Mouse (Mus musculus): ENCODE measurements at regions not wholly inside any gene's neighbourhood (a gene's known extent, or its start where the extent isn't known, plus 50 kb on each side); places are given as distances from the start of the nearest gene placed in this dataset.

- TF ChIP-seq POLR2A (IDR thresholded peaks at IDR 0.05; ENCODE audit: borderline replicate concordance, extremely low read depth, insufficient read depth, insufficient read length) = no peak
These were observed 170.5 kb upstream of the Ogfrl1 start for GRCm38 (mm10) chr1:23568106-23568505.

DNA sequence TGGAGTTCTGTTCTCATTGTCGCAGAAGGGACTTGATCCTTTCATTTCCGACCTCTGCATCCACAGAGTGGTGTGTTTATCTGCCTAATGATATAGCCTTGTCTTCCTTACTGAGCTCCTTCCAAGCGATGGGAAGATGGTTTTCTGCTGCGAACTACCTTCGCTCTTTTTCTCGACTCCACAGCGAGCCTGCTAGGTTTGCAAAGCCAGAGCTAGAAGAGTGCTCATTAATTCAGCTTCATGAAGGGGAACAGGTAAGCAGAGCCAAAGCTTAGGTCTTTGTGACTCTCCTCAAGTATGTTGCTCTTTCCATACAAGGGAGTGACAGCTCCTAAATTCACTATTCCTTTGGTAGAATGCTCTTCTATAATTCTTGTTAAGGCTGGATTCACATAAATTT, 176.9 kb upstream of the Ogfrl1 start:
- no peak overlapping the region for H3K4me3 ChIP-seq (replicated peaks; ENCODE audit: low read length)
- no peak overlapping the region for H3K27ac ChIP-seq (replicated peaks; ENCODE audit: low read depth, low read length)
- H3K4me2 ChIP-seq (replicated peaks; ENCODE audit: low read depth, low read length, severe bottlenecking) = no peak overlapping the region
- H3K36me3 ChIP-seq (ENCODE audit: control insufficient read depth, insufficient read depth, low read length) = no peaks in the 10 kb centered on the region
- no peaks in the 10 kb centered on the region for H3K27me3 ChIP-seq (ENCODE audit: control insufficient read depth, insufficient read depth, low read length)
- H3K9ac ChIP-seq (ENCODE audit: low read depth, low read length, severe bottlenecking) = no peak overlapping the region
- no peak for ATAC-seq (ENCODE audit: low FRiP score, low read depth)
- WGBS = 81% methylated on average over 7 of the region's 7 CpGs
- H3K9me3 ChIP-seq (ENCODE audit: control insufficient read depth, low read length) = no peaks in the 10 kb centered on the region
- no peak for TF ChIP-seq POLR2A (IDR thresholded peaks at IDR 0.05; ENCODE audit: borderline replicate concordance, extremely low read depth, insufficient read depth, insufficient read length)
- H3K4me1 ChIP-seq (ENCODE audit: control insufficient read depth, insufficient read depth, low read length) = no peaks in the 10 kb centered on the region
- DNase-seq (ENCODE audit: low spot score) = no peak

More at GRCm38 (mm10) chr1:23568106-23568505, 170.5 kb upstream of the Ogfrl1 start:
- Histone ChIP-seq H3K9me3 (ENCODE audit: control insufficient read depth, low read length) (no peaks in the 10 kb centered on the region), H3K4me2 (replicated peaks; ENCODE audit: low read depth, low read length, severe bottlenecking) (no peak overlapping the region), H3K9ac (ENCODE audit: low read depth, low read length, severe bottlenecking) (no peak overlapping the region), H3K27me3 (ENCODE audit: control insufficient read depth, insufficient read depth, low read length) (no peaks in the 10 kb centered on the region), H3K27ac (replicated peaks; ENCODE audit: low read depth, low read length) (no peak overlapping the region), H3K4me1 (ENCODE audit: control insufficient read depth, insufficient read depth, low read length) (no peaks in the 10 kb centered on the region), H3K36me3 (ENCODE audit: control insufficient read depth, insufficient read depth, low read length) (no peaks in the 10 kb centered on the region), H3K4me3 (replicated peaks; ENCODE audit: low read length) (no peak overlapping the region)
- ATAC-seq (ENCODE audit: low FRiP score, low read depth) (no peak), DNase-seq (ENCODE audit: low spot score) (no peak)
- 83% methylated on average over 5 of the region's 5 CpGs for WGBS

DNA sequence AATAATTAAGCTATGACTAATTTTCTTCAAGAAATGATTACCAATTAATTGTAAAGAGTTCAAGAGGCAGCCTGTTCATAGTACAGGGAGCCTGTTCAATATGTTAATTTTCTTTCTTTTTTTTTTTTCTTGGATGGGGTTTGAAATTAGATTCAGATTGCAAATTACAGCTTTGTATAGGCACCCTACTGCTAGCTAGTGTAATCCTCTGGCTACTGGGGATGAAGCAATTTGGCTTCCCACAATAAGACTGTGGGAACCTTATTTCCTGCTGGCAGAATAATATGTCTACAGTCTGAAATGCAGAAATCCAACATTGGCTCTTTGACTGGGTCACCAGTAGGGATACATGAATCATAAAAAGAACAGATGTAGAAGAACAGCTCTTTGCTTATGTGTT, 177.4 kb upstream of the Ogfrl1 start:
- Histone ChIP-seq H3K4me1 (ENCODE audit: control insufficient read depth, insufficient read depth, low read length) (no peaks in the 10 kb centered on the region), H3K9me3 (ENCODE audit: control insufficient read depth, low read length) (no peaks in the 10 kb centered on the region), H3K9ac (ENCODE audit: low read depth, low read length, severe bottlenecking) (no peak overlapping the region), H3K36me3 (ENCODE audit: control insufficient read depth, insufficient read depth, low read length) (no peaks in the 10 kb centered on the region), H3K27me3 (ENCODE audit: control insufficient read depth, insufficient read depth, low read length) (no peaks in the 10 kb centered on the region), H3K27ac (replicated peaks; ENCODE audit: low read depth, low read length) (no peak overlapping the region), H3K4me3 (replicated peaks; ENCODE audit: low read length) (no peak overlapping the region), H3K4me2 (replicated peaks; ENCODE audit: low read depth, low read length, severe bottlenecking) (no peak overlapping the region)
- TF ChIP-seq POLR2A (IDR thresholded peaks at IDR 0.05; ENCODE audit: borderline replicate concordance, extremely low read depth, insufficient read depth, insufficient read length) = no peak
- no peak for ATAC-seq (ENCODE audit: low FRiP score, low read depth)
- DNase-seq (ENCODE audit: low spot score) = no peak

DNA sequence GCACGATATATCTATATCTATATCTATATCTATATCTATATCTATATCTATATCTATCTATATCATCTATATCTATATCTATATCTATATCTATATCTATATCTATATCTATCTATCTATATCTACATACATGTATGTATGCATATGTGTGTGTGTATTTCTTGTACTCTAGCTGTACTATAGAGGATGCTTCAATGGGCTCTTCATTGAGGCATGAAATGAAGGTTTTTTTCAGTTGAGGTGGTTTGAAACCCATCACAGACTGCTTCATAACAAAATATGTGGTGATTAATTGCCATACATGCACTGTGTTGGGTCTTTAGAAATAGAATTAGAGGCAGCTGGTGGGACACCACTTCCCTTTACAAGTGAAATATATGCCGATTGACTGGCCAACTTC, 177.9 kb upstream of the Ogfrl1 start:
- WGBS = 89% methylated on average over 2 of the region's 2 CpGs
- no peak overlapping the region for H3K4me2 ChIP-seq (replicated peaks; ENCODE audit: low read depth, low read length, severe bottlenecking)
- H3K36me3 ChIP-seq (ENCODE audit: control insufficient read depth, insufficient read depth, low read length) = no peaks in the 10 kb centered on the region
- no peak overlapping the region for H3K9ac ChIP-seq (ENCODE audit: low read depth, low read length, severe bottlenecking)
- no peak for ATAC-seq (ENCODE audit: low FRiP score, low read depth)
- H3K4me1 ChIP-seq (ENCODE audit: control insufficient read depth, insufficient read depth, low read length) = no peaks in the 10 kb centered on the region
- no peaks in the 10 kb centered on the region for H3K27me3 ChIP-seq (ENCODE audit: control insufficient read depth, insufficient read depth, low read length)
- no peak for DNase-seq (ENCODE audit: low spot score)
- H3K9me3 ChIP-seq (ENCODE audit: control insufficient read depth, low read length) = no peaks in the 10 kb centered on the region
- H3K27ac ChIP-seq (replicated peaks; ENCODE audit: low read depth, low read length) = no peak overlapping the region
- no peak for TF ChIP-seq POLR2A (IDR thresholded peaks at IDR 0.05; ENCODE audit: borderline replicate concordance, extremely low read depth, insufficient read depth, insufficient read length)
- no peak overlapping the region for H3K4me3 ChIP-seq (replicated peaks; ENCODE audit: low read length)

DNA sequence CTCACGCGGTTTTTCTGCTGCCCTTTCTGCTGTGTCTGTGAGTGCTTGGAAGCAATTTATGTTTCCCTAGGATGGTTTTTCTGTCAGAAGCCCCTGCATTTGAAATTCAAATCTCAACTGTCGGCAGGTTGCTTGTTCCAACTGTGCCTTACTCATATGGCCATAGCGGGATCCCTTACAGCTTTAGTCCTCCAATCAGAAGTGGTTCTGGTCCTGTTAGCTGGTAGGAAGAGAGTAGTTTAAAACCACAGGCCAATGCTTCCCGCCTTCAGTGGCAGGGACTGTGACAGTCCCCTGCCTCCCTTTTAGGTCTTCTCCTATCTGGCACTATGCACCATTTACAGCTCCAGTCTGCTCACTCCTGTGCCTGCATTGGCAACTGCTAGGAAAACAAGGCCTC, 178.6 kb upstream of the Ogfrl1 start:
- ATAC-seq (ENCODE audit: low FRiP score, low read depth) = no peak
- H3K4me2 ChIP-seq (replicated peaks; ENCODE audit: low read depth, low read length, severe bottlenecking) = no peak overlapping the region
- no peaks in the 10 kb centered on the region for H3K36me3 ChIP-seq (ENCODE audit: control insufficient read depth, insufficient read depth, low read length)
- 66% methylated on average over 5 of the region's 5 CpGs for WGBS
- no peaks in the 10 kb centered on the region for H3K27me3 ChIP-seq (ENCODE audit: control insufficient read depth, insufficient read depth, low read length)
- no peak for DNase-seq (ENCODE audit: low spot score)
- no peak overlapping the region for H3K9ac ChIP-seq (ENCODE audit: low read depth, low read length, severe bottlenecking)
- no peak overlapping the region for H3K4me3 ChIP-seq (replicated peaks; ENCODE audit: low read length)
- no peaks in the 10 kb centered on the region for H3K9me3 ChIP-seq (ENCODE audit: control insufficient read depth, low read length)
- H3K27ac ChIP-seq (replicated peaks; ENCODE audit: low read depth, low read length) = no peak overlapping the region
- no peak for TF ChIP-seq POLR2A (IDR thresholded peaks at IDR 0.05; ENCODE audit: borderline replicate concordance, extremely low read depth, insufficient read depth, insufficient read length)
- H3K4me1 ChIP-seq (ENCODE audit: control insufficient read depth, insufficient read depth, low read length) = no peaks in the 10 kb centered on the region

GRCm38 (mm10) chr1:23589414-23589942, 172.1 kb upstream of the B3gat2 start:
- ATAC-seq (ENCODE audit: low FRiP score, low read depth) = peak; percentile 63; the same call in 1 of the 2 replicates
- 40% methylated on average over 6 of the region's 6 CpGs for WGBS
- no peak overlapping the region for H3K4me3 ChIP-seq (replicated peaks; ENCODE audit: low read length)

More at GRCm38 (mm10) chr1:23589414-23589942, 172.1 kb upstream of the B3gat2 start:
- no peaks in the 10 kb centered on the region for H3K27me3 ChIP-seq (ENCODE audit: control insufficient read depth, insufficient read depth, low read length)
- no peak for TF ChIP-seq POLR2A (IDR thresholded peaks at IDR 0.05; ENCODE audit: borderline replicate concordance, extremely low read depth, insufficient read depth, insufficient read length)
- no peak overlapping the region for H3K9ac ChIP-seq (ENCODE audit: low read depth, low read length, severe bottlenecking)
- no peak overlapping the region for H3K4me2 ChIP-seq (replicated peaks; ENCODE audit: low read depth, low read length, severe bottlenecking)
- H3K9me3 ChIP-seq (ENCODE audit: control insufficient read depth, low read length) = no peaks in the 10 kb centered on the region
- no peak overlapping the region for H3K27ac ChIP-seq (replicated peaks; ENCODE audit: low read depth, low read length)
- no peaks in the 10 kb centered on the region for H3K4me1 ChIP-seq (ENCODE audit: control insufficient read depth, insufficient read depth, low read length)
- peak; percentile 18 for DNase-seq (ENCODE audit: low spot score)
- no peaks in the 10 kb centered on the region for H3K36me3 ChIP-seq (ENCODE audit: control insufficient read depth, insufficient read depth, low read length)
